Mouse (Mus musculus) C2C12 (cell line): Measurements from ENCODE around the gene Ccdc146. TPM values are rescaled to one million over a fixed set of nuclear protein-coding genes. Genes with fewer than 3 reads are reported as not detected.
A peak's percentile ranks its signal among the peaks of the same experiment; 100 is the strongest.

Experiments
- H3K27me3 ChIP-seq: one replicate; pipeline ENCODE4 v1.6.1; 2011; ENCODE audit not compliant: control insufficient read depth, insufficient read depth, insufficient read length
- H3K36me3 ChIP-seq: one replicate; pipeline ENCODE4 v1.6.1; 2011; ENCODE audit not compliant: control insufficient read depth, insufficient read depth
- H3K4me3 ChIP-seq: one replicate; pipeline ENCODE4 v1.5.1; 2011; ENCODE audit warnings: mild to moderate bottlenecking, control low read depth; ENCODE audit not compliant: poor library complexity, insufficient read depth, severe bottlenecking
- H3K79me2 ChIP-seq: one replicate; pipeline ENCODE4 v1.6.1; 2011; ENCODE audit not compliant: control insufficient read depth, insufficient read depth
- H3K79me3 ChIP-seq: one replicate; pipeline ENCODE4 v1.6.1; 2011; ENCODE audit warnings: low read depth, control low read depth
- H3ac ChIP-seq: one replicate; pipeline ENCODE3; 2011; ENCODE audit warnings: low read depth; ENCODE audit not compliant: control insufficient read depth, insufficient read length
- CEBPB ChIP-seq: IDR thresholded peaks from one replicate; pipeline ENCODE4 v1.6.1; 2011; ENCODE audit warnings: low read depth, mild to moderate bottlenecking, control low read depth, moderate library complexity
- CTCF ChIP-seq: IDR thresholded peaks from one replicate; pipeline ENCODE4 v1.5.1; 2011; ENCODE audit not compliant: control insufficient read depth, insufficient read depth, insufficient read length
- FOSL1 ChIP-seq: IDR thresholded peaks from one replicate; pipeline ENCODE4 v1.8.0; 2011; ENCODE audit warnings: mild to moderate bottlenecking, low read length; ENCODE audit not compliant: poor library complexity, insufficient read depth, severe bottlenecking
- MAX ChIP-seq: IDR thresholded peaks from one replicate; pipeline ENCODE4 v1.6.1; 2011; ENCODE audit warnings: mild to moderate bottlenecking, control low read depth
- MYOD1 ChIP-seq: IDR thresholded peaks from one replicate; pipeline ENCODE4 v1.6.1; 2011; ENCODE audit warnings: low read depth; ENCODE audit not compliant: control insufficient read depth, insufficient read length
- MYOG ChIP-seq: IDR thresholded peaks from one replicate; pipeline ENCODE4 v1.6.1; 2011; ENCODE audit not compliant: control insufficient read depth, insufficient read length; ENCODE audit errors: extremely low read depth
- USF1 ChIP-seq: IDR thresholded peaks from one replicate; pipeline ENCODE4 v1.6.1; 2011; ENCODE audit warnings: low read depth, mild to moderate bottlenecking, control low read depth, moderate library complexity
- polyA plus RNA-seq: library from polyadenylated mRNA; unstranded; fragments of >200 nt; fragmentation: generic; extraction: Trizol; gene quantifications from one replicate; pipeline ENCODE4 v1.2.1, GENCODE M21; 2012; ENCODE audit warnings: missing spikeins

Ccdc146 gene
- polyA plus RNA-seq, 1 experiment: not detected

DNA sequence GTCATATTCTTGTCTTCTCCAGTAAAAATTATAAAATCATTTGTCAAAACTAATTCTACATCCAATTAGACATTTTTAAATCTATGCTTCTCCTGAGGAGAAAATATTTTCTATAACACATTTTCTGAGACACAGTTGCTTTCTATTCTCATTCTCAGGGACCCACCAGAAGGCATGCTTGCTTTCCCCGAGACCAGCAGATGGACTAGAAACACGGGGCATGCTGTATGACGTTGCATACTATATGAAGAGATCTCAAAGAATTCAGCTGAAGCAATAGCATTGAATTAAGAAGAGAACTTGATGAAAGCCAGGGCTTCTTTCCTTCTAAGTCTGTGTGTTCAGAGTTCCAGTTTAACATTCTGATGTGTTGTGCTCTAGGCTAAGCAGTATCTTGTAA lies 109.8 kb downstream of the Ccdc146 start:
- H3K79me2 ChIP-seq: no peaks in the 10 kb centered on the region
- no peaks in the 10 kb centered on the region for H3K36me3 ChIP-seq
- H3K79me3 ChIP-seq: no peaks in the 10 kb centered on the region
- H3K4me3 ChIP-seq: no peak overlapping the region
- H3ac ChIP-seq: no peak overlapping the region
- TF ChIP-seq MYOG (no peak), MAX (no peak), CEBPB (no peak), FOSL1 (no peak), USF1 (no peak), CTCF (no peak), MYOD1 (no peak)
- H3K27me3 ChIP-seq: no peaks in the 10 kb centered on the region

DNA sequence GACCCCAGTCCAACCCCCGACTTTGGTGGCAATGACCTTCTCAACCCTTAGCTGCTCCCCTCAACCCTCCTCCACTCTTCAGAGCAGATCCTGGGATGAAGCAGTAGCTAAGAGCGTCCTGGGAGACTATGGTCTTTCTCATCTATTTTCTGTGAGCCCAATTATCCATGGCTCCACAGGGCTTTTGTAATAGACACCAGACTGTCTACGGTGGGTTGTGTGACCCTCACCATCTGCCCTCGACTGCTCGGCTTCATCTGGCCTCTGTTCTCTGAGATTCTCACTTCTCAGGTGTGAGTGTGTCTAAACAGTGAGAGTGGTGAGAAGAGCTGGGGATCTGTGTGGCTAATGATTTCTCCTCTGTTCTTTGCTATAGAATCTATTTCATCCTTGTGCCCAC lies 117.3 kb downstream of the Ccdc146 start:
- H3K27me3 ChIP-seq: no peaks in the 10 kb centered on the region
- no peaks in the 10 kb centered on the region for H3K79me3 ChIP-seq
- H3K4me3 ChIP-seq: no peak overlapping the region
- H3K79me2 ChIP-seq: no peaks in the 10 kb centered on the region
- no peak for TF ChIP-seq CTCF
- no peak for TF ChIP-seq MYOG
- no peak for TF ChIP-seq USF1
- TF ChIP-seq MAX: no peak
- no peak for TF ChIP-seq FOSL1
- TF ChIP-seq MYOD1: no peak
- no peak for TF ChIP-seq CEBPB
- no peak overlapping the region for H3ac ChIP-seq
- no peaks in the 10 kb centered on the region for H3K36me3 ChIP-seq

DNA sequence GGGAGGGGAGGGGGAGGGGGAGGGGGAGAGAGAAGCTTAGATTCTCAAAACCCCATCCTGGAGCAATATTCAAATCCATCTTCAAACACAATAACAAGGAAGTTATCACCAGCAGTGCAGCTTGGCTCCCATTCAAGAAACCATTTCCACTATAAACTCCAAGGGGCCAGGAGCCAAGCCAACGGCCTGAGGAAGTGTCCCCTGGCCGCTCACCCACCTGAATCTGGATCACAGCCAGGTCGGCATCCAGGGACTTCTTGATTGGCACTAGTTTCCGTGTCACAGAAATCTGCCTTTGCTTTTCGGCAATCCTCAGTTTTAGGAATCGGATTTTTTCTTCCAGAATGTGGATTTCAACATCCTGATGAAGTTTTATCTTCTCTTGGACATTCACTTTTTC lies 123.5 kb downstream of the Ccdc146 start:
- Histone ChIP-seq H3K36me3 (no peaks in the 10 kb centered on the region), H3K4me3 (no peak overlapping the region), H3K27me3 (no peaks in the 10 kb centered on the region), H3K79me3 (no peaks in the 10 kb centered on the region), H3ac (no peak overlapping the region), H3K79me2 (no peaks in the 10 kb centered on the region)
- TF ChIP-seq MYOD1 (no peak), CEBPB (no peak), FOSL1 (no peak), MYOG (no peak), MAX (no peak), CTCF (no peak), USF1 (no peak)

DNA sequence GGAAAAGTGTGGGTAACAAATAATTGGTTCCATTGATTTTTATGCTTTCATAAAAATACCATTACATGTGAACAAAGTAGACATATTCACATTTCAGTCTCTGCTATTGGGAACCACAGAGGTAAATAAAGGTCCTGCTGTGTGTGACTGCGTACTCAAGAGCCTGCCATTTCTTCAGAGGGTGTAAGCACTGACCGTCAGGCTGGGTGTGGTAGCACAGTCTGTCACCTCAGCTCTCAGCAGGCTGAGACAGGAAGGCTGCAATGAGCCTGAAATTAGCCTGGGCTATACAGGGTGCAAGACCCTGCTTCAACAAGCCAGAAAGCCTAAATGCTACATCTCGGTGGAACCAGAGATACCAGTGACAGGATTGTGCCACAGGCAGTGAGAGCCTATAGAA lies 124.4 kb downstream of the Ccdc146 start:
- H3K4me3 ChIP-seq: no peak overlapping the region
- no peaks in the 10 kb centered on the region for H3K36me3 ChIP-seq
- no peaks in the 10 kb centered on the region for H3K79me3 ChIP-seq
- no peak for TF ChIP-seq CEBPB
- H3K27me3 ChIP-seq: no peaks in the 10 kb centered on the region
- H3K79me2 ChIP-seq: no peaks in the 10 kb centered on the region
- no peak overlapping the region for H3ac ChIP-seq

DNA sequence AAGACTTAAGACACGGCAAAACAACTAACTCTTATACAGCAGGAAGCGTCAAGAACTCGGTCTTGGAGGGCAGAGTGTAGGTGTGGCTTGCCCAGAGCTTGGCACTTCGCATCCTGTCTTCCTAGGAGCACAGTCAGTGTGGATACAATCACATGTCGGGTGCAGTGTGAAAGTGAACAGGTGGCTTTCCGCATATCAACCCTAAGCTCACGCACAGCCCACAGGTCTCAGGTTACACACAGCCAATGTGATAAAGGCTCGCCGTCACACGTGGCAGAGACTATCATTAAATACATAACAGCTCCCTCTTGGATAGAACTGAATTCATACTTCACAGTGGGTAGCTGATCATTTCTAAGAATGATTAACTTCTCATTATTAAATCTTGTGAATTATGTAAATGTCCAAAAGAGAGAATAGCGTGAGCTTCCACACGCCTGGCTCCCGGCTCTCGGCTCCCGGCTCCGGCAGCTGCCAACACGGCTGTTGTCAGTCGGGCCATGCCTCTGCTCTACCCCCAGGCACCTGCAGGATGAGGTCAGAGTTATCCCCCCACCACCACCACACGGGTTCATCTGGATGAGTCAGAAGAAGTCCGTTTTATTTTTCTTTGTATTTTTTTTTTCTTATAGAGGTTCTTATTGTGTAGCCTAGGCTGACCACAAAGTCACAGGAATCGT lies 125.3 kb downstream of the Ccdc146 start:
- no peaks in the 10 kb centered on the region for H3K27me3 ChIP-seq
- H3K4me3 ChIP-seq: no peak overlapping the region
- H3K36me3 ChIP-seq: no peaks in the 10 kb centered on the region
- TF ChIP-seq MAX (no peak), MYOD1 (peak; percentile 67)
- H3K79me3 ChIP-seq: no peaks in the 10 kb centered on the region
- no peaks in the 10 kb centered on the region for H3K79me2 ChIP-seq
- H3ac ChIP-seq: no peak overlapping the region

DNA sequence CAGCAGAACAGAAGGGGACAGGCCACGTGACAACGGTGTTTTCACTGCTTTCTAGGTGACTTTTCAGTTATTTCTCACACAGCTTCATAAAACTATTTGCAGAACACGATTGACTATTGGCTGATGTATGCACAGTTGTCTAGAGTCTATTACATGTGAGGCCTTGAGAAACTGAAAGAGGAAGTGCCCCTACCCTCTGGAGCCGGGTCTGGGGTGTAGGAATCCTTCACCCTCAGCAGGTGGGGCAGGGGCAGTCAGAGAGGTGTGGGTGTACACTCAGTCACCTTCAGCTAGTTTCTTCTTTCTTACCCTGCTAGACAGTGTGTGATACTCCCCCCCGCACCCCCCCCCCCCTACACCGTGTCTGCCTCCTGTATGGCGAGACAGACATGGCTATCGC lies 128.8 kb downstream of the Ccdc146 start:
- H3ac ChIP-seq: no peak overlapping the region

More for the DNA sequence above, 128.8 kb downstream of the Ccdc146 start:
- Histone ChIP-seq H3K36me3 (no peaks in the 10 kb centered on the region), H3K27me3 (no peaks in the 10 kb centered on the region), H3K79me3 (no peaks in the 10 kb centered on the region), H3K79me2 (no peaks in the 10 kb centered on the region), H3K4me3 (no peak overlapping the region)
- TF ChIP-seq CEBPB (no peak), MYOG (no peak), FOSL1 (no peak), CTCF (no peak), USF1 (no peak), MYOD1 (no peak), MAX (no peak)
